Mouse (Mus musculus) brain, embryonic 14.5 days (tissue): ENCODE measurements around the gene Figla. TPM values are rescaled to one million over a fixed set of nuclear protein-coding genes. Genes with fewer than 3 reads are reported as not detected.
A peak's percentile ranks its signal among the peaks of the same experiment; 100 is the strongest.
"Not testable (repeated sequence)": the region's sequence is repeated elsewhere in the genome, so short reads cannot be mapped to it uniquely, and the experiment has no call there.

Source experiments
- DNase-seq: peaks from one replicate; pipeline ENCODE4 v3.0.0-alpha.2; 2011; ENCODE audit warnings: low read depth
- CTCF ChIP-seq: fragments of 200-500 bp; IDR thresholded peaks from 2 replicates; pipeline ENCODE4 v1.5.1; 2012; ENCODE audit warnings: inconsistent platforms, mild to moderate bottlenecking, moderate library complexity, borderline replicate concordance; ENCODE audit not compliant: insufficient read depth, insufficient read length; ENCODE audit errors: extremely low read depth
- POLR2A ChIP-seq: fragments of 200-500 bp; IDR thresholded peaks from 2 replicates; pipeline ENCODE4 v1.6.1; 2012; ENCODE audit warnings: mild to moderate bottlenecking, inconsistent platforms, borderline replicate concordance; ENCODE audit not compliant: poor library complexity, insufficient read depth, insufficient read length, severe bottlenecking; ENCODE audit errors: extremely low read depth
- polyA plus RNA-seq: library from polyadenylated mRNA; depleted of rRNA; stranded (reverse); fragments of >200 nt; gene quantifications from 2 replicates; pipeline ENCODE4 v1.2.3, GENCODE M21; 2012

Gene Figla
- polyA plus RNA-seq, 1 experiment, result 0.15 TPM

DNA sequence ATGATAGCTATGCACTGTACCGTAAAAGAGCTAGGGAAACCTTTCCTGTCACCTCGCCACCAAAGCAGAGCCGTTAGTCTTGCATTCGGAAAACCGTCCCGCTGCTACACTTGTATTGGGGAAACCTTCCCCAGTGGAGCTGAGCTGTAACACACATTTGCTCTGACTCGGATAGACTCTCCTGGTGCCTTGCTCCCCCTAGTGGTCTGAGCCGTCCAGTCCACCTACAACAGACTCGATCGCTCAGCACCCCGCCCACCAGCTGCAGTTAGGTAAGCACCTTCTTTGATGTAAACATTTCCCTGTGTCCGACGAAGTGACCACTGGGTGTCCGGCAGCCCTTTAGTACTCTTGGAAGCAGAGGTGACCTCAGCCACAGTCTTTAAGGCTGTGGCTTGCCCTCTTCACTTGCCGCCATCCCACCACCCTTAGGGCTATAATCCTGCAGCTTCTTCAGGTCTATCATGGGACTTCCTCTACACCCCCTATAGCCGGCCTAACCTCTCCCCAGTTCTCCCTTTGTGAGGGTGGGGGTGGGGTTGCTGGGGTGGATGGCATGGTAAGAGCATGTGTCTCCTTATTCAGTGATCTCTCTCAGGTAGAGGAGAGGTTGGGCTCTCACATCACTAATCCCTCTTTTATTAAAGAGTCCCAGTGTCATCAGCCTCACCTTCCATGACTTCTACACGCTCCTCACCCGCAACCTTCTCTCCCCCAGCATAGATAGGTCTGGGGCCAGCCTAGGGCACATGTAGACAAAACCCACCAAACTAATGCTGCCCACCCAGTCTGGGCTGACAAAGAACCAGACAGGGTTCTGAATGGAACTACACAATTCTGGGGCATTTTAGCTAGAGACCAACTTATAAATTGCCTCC, 11.5 kb upstream of the Figla start:
- TF ChIP-seq POLR2A (no peak), CTCF (peak; percentile 96)
- DNase-seq, result peak; percentile 92

- TF ChIP-seq CTCF (peak; percentile 86; the same call in 1 of the 2 replicates), POLR2A (no peak)
- DNase-seq, result peak; percentile 78
These were observed 6.0 kb upstream of the Figla start for GRCm38 (mm10) chr6:86009980-86010379.

DNA sequence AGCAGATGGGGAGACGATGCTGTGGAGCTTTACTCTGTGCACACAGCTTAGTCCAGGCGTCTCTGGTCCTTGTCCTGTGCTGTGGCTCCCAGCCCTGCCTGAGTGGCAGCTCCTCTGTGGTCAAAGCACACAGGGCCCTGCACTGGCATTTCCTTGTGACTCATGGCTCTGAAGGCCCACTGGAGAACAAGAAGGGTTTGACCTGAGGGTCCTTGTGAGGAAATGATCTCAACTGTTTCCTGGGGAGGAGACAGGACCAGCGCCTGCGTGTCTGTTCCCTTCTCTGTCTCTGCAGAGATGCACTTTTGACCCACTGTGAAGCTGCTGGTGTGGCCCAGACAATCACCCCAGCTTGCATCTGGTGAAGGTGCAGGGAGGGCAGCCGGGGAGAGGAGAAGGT, 1.2 kb upstream of the Figla start:
- not testable (repeated sequence) for DNase-seq

- TF ChIP-seq CTCF (no peak), POLR2A (no peak)
These were observed 901 bp downstream of the Figla start for GRCm38 (mm10) chr6:86016793-86017350.

GRCm38 (mm10) chr6:86019415-86020237, 3.7 kb downstream of the Figla start:
- TF ChIP-seq CTCF (no peak), POLR2A (no peak)
- no peak for DNase-seq

More at GRCm38 (mm10) chr6:86016793-86017350, 901 bp downstream of the Figla start:
- DNase-seq, result no peak

DNA sequence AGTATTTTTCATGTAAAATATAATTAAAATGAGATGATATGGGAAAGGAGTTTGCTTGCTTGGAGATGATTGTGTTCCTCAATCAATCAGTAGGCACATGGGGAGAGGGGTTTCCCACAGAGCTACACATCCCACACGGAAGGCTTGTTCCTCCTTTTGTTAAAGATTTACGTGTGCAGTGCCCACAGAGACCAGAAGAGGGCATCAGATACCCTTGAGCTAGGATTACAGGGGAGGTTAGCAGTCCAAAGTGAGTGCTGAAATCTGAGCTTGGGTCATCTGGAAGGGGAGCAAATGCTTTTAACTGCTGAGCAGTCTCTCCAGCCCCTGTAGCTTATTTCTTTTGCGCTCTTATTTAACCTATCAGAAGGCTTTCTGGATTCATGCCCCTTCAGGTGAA, 5.0 kb downstream of the Figla start:
- TF ChIP-seq CTCF, result peak; percentile 59; the same call in 1 of the 2 replicates
- TF ChIP-seq POLR2A, result no peak
- DNase-seq, result peak; percentile 34

DNA sequence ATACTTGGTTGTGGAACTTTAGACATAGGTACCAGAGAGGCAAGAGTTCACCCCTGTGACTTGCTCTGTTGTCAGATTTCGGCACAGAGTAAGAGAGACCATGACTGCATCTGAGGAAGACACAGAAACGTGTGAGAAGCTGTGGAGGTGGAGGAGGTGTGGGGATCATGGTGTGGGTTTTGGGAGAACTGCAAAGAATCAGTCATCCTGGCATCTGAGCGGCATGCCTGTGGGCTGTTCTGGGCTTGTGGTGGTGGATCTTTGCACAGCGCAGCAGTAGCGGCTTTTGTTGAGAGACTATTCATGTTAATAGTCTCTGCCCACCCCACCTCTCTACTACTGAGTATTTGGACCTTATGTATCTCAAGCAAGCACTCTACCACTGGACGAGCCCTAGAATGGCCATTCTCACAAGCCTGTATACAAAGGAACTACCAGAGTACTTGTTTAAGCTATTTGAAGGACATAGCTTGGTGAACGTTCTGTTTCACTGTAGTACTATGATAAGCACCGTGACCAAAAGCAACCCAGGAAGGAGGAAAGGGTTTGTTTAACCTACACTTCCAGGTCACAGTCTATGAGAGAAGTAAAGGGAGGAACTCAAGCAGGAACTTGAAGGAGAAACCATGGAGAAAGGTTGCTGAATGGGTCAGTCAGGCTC, 10.8 kb downstream of the Figla start:
- DNase-seq, result no peak
- TF ChIP-seq POLR2A, result no peak
- TF ChIP-seq CTCF, result no peak

DNA sequence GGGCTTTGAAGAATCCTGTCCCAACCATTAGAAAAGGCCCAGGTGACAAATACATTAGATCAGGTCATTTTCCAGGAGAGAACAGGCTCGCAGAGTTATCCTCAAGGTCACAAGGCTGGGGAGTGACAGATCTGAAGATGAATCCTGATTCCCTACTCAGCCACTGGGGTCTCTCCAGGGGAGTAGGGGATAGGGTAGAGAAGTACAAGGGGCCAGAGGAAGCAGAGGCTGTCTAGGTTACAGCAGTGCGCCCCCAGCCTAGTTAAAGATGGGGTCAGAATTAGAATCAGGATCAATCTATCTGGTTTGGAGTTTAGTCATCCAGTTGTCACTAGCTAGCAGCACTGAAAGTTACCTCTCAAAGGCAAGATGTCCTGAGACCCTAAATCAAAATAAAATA, 12.2 kb downstream of the Figla start:
- TF ChIP-seq POLR2A, result no peak
- TF ChIP-seq CTCF, result no peak
- no peak for DNase-seq

- DNase-seq, result peak; percentile 92
- TF ChIP-seq CTCF, result peak; percentile 57; the same call in 1 of the 2 replicates
- peak; percentile 62; the same call in 1 of the 2 replicates for TF ChIP-seq POLR2A
These were observed 12.8 kb downstream of the Figla start, which contains the start of gene Add2 for GRCm38 (mm10) chr6:86028601-86029322. Add2 (plus strand) TSS chr6:86028681.

GRCm38 (mm10) chr6:86029323-86029713, 13.3 kb downstream of the Figla start:
- DNase-seq, result peak; percentile 39
- TF ChIP-seq POLR2A, result no peak
